Mouse (Mus musculus) c-Kit-positive CD71-negative TER-119-negative erythroid progenitor cells, embryonic 14.5 days (primary cell): ENCODE results near the gene Snapc3.
"Not testable (repeated sequence)": the region's sequence is repeated elsewhere in the genome, so short reads cannot be mapped to it uniquely, and the experiment has no call there.

Experiments used
- DNase-seq: peaks from one replicate; pipeline ENCODE4 v3.0.0-alpha.2; 2013; ENCODE audit warnings: low read depth

The Snapc3 gene

DNA sequence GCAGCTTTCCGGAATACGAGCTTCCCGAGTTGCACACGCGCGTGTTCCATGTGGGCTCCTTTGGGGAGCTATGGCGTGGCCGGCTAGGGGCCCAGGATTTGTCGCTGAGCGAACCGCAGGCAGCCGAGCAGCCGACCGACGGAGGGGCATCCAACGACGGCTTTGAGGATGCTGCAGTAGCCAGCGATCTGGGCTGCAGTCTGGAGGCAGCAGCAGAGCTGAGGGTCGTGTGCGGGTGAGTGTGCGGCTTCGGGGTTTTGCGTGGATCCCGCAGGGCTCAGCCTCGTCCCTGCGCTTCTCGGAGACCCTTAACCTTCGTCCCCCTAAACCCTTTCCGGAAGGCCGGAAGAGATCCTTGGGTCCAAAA is 279 bp downstream of the Snapc3 start:
- DNase-seq = no peak

DNA sequence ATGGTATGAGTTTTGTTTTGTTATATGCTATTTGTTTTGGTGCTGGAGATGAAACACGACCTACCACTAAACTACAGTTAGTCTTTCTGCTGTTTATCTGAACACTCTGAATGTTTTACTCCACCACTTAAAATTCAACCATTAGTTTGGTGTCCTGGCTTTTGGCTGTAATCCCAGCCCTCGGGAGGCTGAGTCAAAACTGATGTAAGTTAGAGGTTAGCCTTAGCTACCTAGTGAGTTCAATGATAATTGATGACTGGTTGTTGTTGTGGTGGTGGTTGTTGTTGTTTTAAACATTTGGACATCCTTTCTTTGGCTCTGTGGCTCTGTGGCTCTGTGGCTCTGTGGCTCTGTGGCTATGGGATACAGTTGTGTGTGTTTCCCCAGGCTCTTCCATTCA is 1.3 kb downstream of the Snapc3 start:
- DNase-seq = no peak

DNA sequence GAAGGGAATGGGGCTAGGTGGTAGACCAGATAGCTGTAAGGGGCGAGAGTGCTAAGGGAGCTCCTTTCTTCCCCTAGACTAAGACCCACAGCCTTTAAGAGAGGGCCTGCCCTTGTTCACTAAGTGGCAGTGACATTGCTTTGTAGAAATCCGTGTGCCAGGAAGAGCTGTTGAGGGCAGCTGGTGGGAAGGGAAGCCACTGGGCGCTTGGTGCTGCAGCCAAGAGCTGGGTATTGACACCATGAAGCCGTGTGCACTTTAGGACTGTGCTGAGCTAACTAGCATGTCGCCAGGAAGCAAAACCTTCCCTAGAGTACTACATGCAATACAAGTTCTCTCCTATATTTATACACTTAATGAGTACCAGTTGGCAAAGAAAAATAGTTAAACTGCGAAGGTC is 6.1 kb downstream of the Snapc3 start:
- no peak for DNase-seq

DNA sequence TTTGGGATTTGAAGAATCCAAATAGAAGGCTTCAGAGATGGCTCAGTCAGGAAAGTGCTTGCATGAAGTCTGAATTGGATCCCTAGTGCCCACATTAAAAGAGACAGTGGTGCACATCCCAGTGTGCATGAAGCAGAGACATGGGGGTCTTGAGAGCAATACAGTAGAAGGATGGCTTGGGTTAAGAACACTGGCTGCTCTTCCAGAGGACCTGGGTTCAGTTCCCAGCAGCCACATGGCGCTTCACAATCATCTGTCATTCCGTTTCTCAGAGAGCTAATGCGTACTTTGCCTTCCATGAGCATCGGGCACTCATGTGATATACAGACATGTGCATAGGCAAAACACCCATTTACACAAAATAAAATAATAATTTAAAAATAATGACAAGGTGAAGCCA is 7.6 kb downstream of the Snapc3 start:
- no peak for DNase-seq

DNA sequence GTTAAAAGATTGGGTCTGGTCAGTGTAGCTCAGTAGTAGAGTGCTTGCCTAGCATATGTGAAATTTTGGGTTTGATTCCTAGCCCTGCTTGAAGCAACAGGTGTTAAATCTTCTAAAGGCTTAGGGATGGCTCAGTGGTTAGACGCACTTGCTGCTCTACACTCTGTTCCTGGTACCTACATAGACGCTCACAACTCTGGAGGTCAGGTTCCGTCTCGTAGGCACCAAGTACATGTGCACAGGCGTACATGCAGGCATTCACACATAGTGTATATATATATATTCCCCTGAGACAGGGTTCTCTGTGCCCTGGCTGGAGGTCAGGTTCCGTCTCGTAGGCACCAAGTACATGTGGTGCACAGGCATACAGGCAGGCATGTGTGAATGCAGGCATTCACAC is 9.6 kb downstream of the Snapc3 start:
- no peak for DNase-seq

DNA sequence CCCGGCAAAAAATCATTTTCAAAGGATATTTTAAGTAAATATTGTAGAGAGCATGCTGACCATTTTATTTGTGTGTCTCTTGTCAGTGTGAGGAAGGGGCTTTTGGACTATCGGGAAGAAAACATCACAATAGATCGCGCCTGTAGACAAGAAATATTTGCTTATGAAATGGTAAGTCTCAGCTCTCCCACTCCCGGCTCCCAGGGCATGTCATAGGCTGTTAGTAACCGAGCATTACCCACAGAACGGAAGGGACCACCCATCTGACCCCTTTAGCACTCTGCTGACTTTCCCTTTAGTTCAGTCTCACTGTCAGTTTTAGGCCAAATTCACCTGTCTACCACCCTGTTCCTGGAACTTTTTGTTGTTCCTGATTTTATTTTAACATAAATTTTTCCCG is 10.2 kb downstream of the Snapc3 start:
- DNase-seq = no peak

DNA sequence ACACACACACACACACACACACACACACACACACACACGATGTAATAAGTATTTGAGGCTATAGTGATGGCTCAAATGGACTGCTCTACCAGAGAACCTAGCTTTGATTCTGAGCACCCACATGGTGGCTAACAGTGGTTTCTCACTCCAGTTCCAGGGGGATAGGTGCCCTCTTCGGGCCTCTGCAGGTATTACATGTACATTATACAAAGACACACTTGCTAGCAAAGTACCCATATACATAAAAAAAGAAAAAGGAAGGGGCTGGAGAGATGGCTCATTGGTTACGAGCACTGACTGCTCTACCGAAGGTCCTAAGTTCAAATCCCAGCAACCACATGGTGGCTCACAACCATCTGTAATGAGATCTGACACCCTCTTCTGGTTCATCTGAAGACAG is 11.3 kb downstream of the Snapc3 start:
- peak; percentile 9 for DNase-seq

DNA sequence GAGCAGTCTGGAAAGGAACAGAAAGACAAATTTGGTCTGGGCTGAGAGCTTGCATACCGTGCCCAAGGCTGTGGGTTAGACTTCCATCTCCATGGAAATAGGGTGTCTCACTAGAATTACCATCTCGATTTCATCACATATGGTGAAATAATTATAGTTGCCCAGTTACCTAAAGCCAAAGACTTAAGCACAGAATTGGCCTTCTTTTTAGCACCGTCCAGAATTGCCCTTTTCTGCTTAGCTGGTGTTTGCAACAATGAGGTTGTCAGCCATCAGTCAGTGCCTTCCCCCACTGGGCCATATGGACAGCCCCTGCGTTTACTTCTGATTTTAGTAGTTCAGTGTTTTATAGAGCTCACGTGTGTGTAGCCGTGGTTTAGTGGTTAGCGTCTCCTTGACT is 14.4 kb downstream of the Snapc3 start:
- DNase-seq = no peak

DNA sequence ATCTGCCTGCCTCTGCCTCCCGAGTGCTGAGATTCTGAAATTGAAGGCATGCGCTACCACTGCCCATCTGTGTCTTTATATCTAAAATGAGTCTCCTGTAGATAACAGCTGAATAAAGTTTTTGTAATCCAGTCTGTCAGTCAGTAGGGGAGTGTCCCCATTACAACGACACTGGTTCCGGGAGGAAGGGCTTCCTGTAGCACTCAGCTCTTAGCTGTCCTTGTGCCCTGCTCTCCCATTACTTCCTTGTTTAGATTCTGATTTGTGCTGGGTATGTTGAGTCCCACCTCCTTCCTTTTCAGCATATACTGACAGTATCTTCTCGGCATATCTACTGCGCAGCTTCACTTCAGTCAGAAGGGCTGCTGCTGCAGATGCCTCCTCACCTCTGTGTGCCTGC is 15.4 kb downstream of the Snapc3 start:
- no peak for DNase-seq

DNA sequence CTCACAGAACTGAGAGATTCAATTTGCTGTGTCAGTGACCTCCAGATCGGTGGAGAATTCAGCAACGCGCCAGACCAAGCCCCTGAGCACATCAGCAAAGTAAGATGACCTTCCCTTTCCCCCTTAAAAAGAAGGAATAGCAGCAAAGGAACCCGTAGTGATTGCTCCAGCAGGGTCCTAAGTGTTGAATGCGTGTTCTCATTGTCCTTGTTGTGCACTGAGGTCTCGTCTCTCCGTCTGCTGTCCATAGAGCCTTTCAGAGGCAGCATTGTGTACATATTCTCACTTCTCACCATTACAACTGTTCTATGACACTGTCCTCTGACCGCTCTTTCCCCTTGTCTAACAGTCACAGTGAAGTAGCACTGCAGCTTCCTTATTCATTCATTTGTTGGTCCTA is 18.9 kb downstream of the Snapc3 start:
- no peak for DNase-seq

DNA sequence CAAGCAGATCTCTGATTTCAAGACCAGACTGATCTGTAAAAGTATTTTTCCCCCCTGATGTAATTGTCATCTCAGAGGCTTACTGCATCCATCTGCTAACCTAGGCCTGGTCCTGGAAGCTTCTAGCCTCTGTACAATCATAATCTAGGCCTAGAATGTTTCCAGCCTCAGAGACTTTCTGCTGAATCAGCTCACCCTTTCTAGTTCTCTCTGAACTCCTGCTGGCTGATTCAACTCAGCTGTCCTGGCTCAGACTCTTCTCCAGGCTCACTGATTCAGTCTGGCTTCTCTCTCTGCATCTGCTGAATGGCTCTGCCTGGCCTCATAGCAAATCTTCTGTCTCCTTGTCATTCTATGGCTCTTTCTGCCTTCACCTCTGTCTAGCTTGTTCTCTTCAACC is 20.6 kb downstream of the Snapc3 start:
- no peak for DNase-seq

DNA sequence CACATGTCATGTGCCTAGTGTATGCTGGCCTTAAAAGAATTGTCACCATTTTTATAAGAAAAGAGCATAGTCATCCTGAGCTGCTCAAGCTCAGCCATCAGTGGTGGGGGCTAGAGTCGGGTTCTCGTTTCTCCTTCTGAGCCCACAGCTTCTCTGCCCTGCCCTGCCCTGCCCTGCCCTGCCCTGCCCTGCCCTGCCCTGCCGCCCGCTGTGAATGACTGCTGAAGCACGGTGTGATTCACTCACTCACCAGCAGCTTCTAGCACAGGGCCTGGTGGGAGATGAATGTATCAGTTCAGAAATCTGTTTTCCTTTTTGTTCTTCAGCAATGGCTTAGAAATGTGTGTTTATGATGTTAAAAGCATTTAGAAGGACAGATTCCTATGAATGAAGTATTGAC is 21.5 kb downstream of the Snapc3 start:
- DNase-seq = peak; percentile 4

DNA sequence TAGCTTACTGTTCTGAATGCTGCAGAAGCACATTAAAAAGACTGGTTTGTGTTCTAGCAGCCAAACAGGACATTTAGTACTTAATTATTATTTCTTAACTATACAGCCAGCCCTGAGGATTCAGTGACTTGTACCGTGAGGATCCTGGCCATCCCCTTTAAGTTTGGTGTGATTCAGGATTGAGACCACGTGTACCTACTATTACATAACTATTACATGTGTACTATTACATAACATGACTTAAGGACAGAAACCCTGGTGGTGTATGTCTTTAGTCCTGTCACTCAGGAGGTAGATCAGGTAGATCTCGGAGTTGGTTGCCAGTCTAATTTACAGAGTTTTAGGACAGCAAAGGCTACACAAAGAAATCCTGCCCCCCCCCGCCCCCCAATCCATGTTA is 23.5 kb downstream of the Snapc3 start:
- no peak for DNase-seq

DNA sequence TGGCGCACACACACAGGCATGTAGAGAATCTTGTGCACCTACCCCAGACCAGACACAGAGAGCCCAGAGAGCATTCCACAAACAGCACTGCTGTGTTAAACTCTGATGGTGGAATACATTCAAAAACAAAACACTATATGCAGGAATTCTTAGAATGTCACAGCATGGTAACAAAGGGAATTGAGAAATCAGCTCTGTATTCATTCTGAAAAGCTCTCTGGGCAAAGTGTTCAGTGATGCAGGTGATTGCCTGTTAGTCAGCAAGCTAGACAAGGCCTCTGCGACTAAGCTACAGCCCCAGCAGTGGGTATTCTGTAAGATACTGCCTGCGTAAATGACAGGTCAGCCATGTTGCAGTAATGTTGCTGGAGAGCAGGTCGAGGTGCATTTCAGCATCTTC is 33.3 kb downstream of the Snapc3 start:
- no peak for DNase-seq

DNA sequence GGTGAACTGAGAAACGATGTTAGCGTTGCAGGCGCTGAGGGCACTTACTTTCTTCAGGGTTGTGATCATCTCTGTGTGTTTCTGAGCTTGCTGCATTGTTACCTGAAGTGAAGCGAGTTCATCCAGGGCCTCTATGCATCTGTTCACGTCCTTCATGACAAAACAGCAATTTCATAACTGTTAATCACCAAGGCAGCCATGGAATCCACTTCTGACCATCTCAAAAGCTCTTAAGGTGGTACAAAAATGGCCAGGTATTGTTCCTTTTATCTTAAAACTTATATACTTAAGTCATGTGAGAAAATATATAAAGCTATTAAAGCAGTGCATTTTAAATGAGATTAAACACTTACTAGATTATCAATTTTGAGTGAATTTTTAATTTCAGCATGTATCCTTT is 42.6 kb downstream of the Snapc3 start:
- no peak for DNase-seq

DNA sequence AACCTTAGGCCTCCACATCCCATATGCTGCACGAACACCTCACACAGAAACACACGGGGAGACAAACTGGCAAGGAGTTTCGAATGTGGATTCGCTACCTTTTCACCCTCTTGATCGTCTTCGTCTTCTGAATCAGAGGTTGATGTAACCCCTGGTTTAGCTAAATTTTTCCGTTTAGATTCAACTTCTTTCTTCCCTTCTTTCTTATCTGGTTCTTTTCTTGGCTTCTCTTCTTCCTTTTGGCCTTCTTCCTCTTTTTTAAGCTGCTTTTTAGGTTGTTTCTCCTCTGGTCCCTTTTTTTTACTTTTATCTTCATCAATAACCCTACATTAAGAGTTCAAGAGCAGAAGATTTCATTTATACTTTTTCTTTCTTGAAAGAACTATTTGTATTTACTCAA is 47.3 kb downstream of the Snapc3 start:
- DNase-seq = no peak

DNA sequence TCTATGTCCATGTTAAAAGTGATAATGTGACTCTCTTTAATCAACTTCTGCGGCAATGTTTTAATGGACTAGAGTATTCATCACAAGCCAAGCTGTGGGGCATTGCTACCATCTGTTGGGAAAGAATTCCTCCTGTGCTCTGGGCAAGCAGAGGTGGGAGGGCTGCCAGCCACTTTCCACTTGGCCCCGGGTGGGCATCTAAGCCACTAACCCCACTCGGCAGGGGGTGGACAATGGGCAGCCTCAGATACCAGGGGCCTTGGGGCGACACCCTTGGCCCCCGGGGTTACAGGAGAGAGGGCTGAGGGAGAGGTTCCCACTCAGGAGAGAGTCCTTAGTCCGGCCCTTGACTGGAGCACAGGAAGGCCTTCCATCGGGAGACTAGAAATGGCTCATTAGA is 50.1 kb downstream of the Snapc3 start:
- no peak for DNase-seq

DNA sequence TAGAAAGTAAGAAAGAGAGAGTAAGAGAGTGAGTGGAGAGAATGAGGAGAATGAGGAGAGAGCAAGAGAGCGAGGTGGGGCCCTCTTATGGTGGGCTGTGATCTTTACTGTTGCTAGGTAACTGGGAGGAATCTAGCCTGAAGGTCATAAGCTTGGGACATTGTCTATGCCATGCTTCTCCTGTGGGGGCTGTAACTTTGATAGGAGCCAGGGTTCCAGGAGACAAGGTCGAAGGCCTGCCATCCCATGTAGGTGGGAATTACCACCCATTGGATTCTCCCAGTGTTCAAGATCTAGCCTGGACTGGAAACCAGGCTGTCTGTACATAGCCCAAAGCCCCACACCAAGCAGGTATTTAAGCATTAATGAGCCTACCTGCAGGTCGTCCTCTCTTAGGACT is 50.7 kb downstream of the Snapc3 start:
- no peak for DNase-seq

DNA sequence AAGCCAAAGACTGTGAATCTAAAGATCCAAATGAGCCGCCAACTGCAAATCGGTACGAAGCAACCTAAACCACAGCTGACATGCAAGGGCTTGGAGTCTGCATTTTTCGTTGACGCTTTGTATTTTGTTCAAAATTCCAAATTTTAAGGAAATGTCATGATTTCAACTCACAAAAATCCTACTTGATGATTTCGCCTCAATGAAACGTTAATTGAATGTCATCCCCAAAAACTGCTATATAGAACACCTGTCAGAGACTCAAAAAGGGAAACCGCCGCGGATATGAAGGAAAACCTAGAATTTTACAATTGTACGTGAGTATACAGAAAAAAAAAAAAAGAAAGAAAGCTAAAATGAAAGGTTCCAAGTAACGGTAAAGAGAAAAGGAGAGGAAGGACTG is 67.7 kb downstream of the Snapc3 start:
- DNase-seq = no peak

DNA sequence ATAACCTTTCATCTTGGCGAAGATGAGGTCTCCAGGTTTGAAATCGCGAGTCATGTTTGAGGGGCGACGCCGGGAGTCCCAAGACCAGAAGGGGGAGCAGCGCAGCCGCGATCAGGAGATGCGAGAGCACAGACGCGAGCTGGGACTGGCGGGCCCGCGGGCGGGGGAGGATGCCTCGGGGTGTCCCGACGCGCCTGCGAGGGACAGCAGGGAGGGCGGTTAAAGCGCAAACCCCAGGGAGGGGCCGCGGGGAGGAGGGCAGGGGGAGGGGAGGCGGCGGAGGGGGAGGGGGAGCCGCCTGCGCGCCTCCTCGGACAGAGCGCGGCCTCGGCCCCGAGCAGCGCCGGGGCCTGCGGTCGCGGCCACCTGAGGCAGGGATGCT is 68.2 kb downstream of the Snapc3 start:
- peak; percentile 77 for DNase-seq

DNA sequence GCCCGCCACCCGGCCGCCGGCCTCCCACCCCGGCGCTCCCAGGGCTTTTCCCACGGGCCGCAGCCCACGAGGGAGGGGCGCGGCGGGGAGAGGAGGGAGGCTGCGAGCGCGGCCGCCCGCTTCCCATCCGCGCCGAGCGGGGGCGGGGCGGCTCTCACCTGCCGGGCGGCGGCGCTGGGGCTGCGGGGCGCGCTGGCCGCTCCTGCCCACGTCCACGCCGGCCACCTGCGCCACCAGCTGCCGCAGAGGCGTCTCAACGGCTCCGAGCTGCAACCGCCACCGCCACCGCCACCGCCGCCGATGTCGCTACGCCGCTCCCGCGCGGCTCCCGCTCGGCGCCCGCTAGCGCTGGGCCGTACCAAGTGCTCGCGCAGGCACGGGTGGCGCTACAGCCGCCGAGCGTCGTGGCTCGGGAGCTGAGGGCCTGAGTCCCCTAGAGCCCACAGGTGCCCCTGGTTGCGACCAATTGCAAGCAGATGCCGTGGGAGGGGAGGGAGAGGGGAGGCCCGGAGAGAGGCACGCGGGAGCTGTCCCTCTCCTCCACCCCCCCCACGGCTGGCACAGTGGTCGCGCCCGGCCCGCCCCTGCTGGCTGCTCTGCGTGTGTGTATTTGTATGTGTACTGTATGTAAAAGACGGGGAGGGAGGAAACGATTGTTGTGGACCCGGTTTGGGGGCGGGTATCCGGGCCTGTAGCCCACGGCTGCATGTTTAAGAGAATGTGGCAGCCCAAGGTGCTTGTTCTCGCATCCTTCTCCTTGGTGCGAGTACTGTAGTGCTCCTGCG is 68.8 kb downstream of the Snapc3 start, which contains the start of gene Psip1:
Gene Psip1, minus strand, starts transcription at position 343 of the 785 bp plus-strand sequence.
- DNase-seq = peak; percentile 74

DNA sequence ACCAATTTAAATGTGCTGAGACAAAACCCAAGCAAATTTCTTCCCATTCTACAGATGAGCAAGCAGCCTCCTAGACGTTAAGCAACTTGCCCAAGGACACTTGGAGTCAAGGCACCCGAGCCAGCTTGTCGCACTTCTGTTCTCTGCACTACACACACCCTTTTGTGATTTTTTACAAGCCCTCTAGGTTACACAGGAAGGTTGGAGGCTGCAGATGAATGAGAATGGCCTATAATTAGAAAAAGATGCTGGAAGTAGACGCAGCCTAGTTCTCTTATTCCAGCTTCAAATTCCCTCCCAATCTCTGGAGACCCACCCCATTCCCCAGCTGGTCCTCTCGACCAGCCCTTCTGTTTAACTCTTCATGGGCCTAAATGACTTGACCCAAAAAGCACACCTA is 71.6 kb downstream of the Snapc3 start:
- DNase-seq = no peak

DNA sequence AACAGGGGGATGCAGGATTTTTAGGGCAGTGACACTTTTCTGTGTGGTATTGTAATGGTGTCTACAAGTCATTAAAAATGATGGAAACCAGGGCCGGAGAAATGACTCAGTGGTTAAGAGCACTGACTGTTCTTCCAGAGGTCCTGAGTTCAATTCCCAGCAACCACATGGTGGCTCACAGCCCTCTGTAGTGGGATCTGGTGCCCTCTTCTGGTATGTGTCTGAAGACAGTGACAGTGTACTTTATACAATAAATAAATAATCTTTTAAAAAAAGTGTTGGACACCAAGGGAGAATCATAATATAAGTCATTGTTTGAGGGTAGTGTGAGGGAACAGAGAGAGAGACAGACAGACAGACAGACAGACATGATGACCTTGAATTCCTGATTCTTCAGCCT is 75.6 kb downstream of the Snapc3 start:
- DNase-seq = no peak

DNA sequence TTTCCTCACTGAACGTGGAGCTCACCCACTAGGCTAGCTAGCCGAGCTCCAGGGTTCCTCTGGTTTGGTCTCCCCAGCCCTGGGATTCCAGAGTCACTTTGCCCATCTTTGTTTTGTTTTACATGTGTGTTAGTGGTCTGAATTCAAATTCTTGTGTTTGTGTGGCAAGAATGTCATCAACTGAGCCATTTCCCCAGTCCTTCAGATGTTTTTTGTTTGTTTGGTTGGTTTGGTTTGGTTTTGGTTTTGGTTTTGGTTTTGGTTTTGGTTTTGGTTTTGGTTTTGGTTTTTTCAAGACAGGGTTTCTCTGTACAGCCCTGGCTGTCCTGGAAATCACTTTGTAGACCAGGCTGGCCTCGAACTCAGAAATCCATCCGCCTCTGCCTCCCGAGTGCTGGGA is 79.5 kb downstream of the Snapc3 start:
- DNase-seq = not testable (repeated sequence)
